Mouse (Mus musculus) liver, embryonic 11.5 days (tissue): ENCODE results near the gene Mmachc. TPM values are rescaled to one million over a fixed set of nuclear protein-coding genes. Genes with fewer than 3 reads are reported as not detected.
A peak's percentile ranks its signal among the peaks of the same experiment; 100 is the strongest.
"Not testable (repeated sequence)": the region's sequence is repeated elsewhere in the genome, so short reads cannot be mapped to it uniquely, and the experiment has no call there.

Source experiments
- ATAC-seq: fragments of 200-750 bp; cut with Nextera tagmentation; replicated peaks from 2 replicates; pipeline ENCODE4 v1.8.0; 2017; ENCODE audit warnings: moderate number of reproducible peaks, mild to moderate bottlenecking, moderate TSS enrichment, moderate library complexity; ENCODE audit not compliant: low FRiP score
- DNase-seq: peaks from one replicate; pipeline ENCODE4 v3.0.0-alpha.2; 2017; ENCODE audit warnings: low spot score
- H3K27ac ChIP-seq: fragments of 300-500 bp; sonication (generic); 2 replicates; pipeline ENCODE4 v1.5.1; 2014; ENCODE audit warnings: mild to moderate bottlenecking, low read depth, low read length, control low read depth
- H3K27me3 ChIP-seq: fragments of 300-500 bp; sonication (generic); replicated peaks from 2 replicates; pipeline ENCODE4 v1.6.1; 2014; ENCODE audit warnings: low read length, mixed read lengths; ENCODE audit not compliant: control insufficient read depth, insufficient read depth
- H3K36me3 ChIP-seq: fragments of 300-500 bp; sonication (generic); 2 replicates; pipeline ENCODE4 v1.6.1; 2014; ENCODE audit warnings: mild to moderate bottlenecking, low read length, moderate library complexity, mixed read lengths; ENCODE audit not compliant: control insufficient read depth, insufficient read depth
- H3K4me1 ChIP-seq: fragments of 300-500 bp; sonication (generic); replicated peaks from 2 replicates; pipeline ENCODE4 v1.6.1; 2014; ENCODE audit warnings: low read length, mixed read lengths; ENCODE audit not compliant: control insufficient read depth, insufficient read depth
- H3K4me2 ChIP-seq: fragments of 300-500 bp; sonication (generic); 2 replicates; pipeline ENCODE4 v1.6.1; 2014; ENCODE audit warnings: mild to moderate bottlenecking, control low read depth, moderate library complexity
- H3K4me3 ChIP-seq: fragments of 300-500 bp; sonication (generic); 2 replicates; pipeline ENCODE4 v1.5.1; 2014; ENCODE audit warnings: low read depth, low read length, control low read depth
- H3K9ac ChIP-seq: fragments of 300-500 bp; sonication (generic); 2 replicates; pipeline ENCODE4 v1.6.1; 2014; ENCODE audit warnings: low read depth, low read length, control low read depth
- H3K9me3 ChIP-seq: fragments of 300-500 bp; sonication (generic); 2 replicates; pipeline ENCODE4 v1.6.1; 2016; ENCODE audit warnings: low read length, inconsistent platforms, mixed read lengths; ENCODE audit not compliant: control insufficient read depth
- WGBS: fragments of 180-500 bp; shearing (Covaris S2); extraction: QIAGEN DNeasy Blood & Tissue Kit; methylation state at CpG from one replicate; pipeline ENCODE4 v1.1.7; 2014; 5-methylcytosine and 5-hydroxymethylcytosine counted together
- polyA plus RNA-seq: library from polyadenylated mRNA; unstranded; fragments of >200 nt; fragmentation: Nextera tagmentation; extraction: Ambion mirVana; gene quantifications from 2 replicates; pipeline ENCODE4 v1.2.1, GENCODE M21; 2014

The Mmachc gene
- polyA plus RNA-seq, 1 experiment from 2014 or later, result 27.4 TPM

DNA sequence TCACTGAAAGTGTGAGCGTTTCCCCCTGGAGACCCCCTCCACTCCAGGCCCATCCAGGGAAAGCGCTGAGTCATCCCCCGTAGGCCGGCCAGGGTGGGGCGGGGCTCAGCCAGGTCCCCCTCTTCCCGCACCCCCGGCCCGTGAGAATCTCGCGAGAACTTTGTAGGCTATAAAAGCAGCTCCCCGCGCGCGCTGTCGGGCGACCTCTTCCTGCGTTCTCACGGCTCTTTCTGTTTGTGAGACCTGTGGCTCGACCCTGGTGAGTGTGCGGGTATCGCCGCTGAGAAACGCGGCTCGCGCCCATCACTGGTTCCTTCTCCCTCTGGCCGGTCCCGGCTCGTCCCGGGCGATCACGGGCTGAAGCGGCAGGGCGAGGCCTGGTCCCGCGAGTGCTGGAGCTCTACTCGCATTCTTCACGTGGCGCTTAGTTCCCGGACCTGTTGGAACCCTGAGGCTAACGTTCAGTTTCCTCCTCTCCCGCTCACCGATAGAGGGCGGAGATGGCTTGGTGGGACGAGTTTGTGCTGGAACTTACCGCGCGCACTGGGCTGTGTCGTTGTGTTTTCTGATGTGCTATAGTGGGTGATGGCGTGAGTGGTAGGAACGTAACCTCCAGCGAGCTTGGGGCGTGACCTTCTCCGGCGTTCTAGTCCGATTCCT, 22.7 kb downstream of the Mmachc start, which contains the start of gene Prdx1:
Gene Prdx1 (plus strand): TSS at position 143 of the 660 bp plus-strand sequence.
- peak within 1 kb of the TSS; percentile 89 for H3K27ac ChIP-seq
- ATAC-seq (peak; percentile 86), DNase-seq (peak; percentile 98)
- H3K9ac ChIP-seq, result peak within 1 kb of the TSS; percentile 78
- WGBS, result under 1% methylated on average over 56 of the region's 56 CpGs
- H3K36me3 ChIP-seq, result peaks cover 14% of the 10 kb centered on the region; the same call in 1 of the 2 replicates
- peak within 1 kb of the TSS; percentile 87 for H3K4me2 ChIP-seq
- H3K9me3 ChIP-seq, result no peaks in the 10 kb centered on the region
- no peaks in the 10 kb centered on the region for H3K27me3 ChIP-seq
- peaks cover 30% of the 10 kb centered on the region for H3K4me1 ChIP-seq
- H3K4me3 ChIP-seq, result peak within 1 kb of the TSS; percentile 72

- DNase-seq (no peak), ATAC-seq (no peak)
- Histone ChIP-seq H3K4me3 (peak overlapping the region; percentile 72), H3K4me2 (peak overlapping the region; percentile 87), H3K9me3 (no peaks in the 10 kb centered on the region), H3K36me3 (peaks cover 9% of the 10 kb centered on the region; the same call in 1 of the 2 replicates), H3K27me3 (no peaks in the 10 kb centered on the region), H3K27ac (peak overlapping the region; percentile 89), H3K4me1 (peaks cover 30% of the 10 kb centered on the region), H3K9ac (peak overlapping the region; percentile 78)
- WGBS, result 64% methylated on average over 2 of the region's 2 CpGs
Measured at GRCm38 (mm10) chr4:116684665-116685064, 23.5 kb downstream of the Mmachc start.

- Histone ChIP-seq H3K4me3 (0 out of 2 replicates have a peak overlapping the region, but pooled peaks have one; percentile 5), H3K4me2 (peak overlapping the region; percentile 44), H3K27ac (no peak overlapping the region), H3K36me3 (peaks cover 4% of the 10 kb centered on the region; the same call in 1 of the 2 replicates), H3K4me1 (peaks cover 30% of the 10 kb centered on the region), H3K9ac (no peak overlapping the region), H3K9me3 (no peaks in the 10 kb centered on the region), H3K27me3 (no peaks in the 10 kb centered on the region)
- peak; percentile 16; the same call in 1 of the 2 replicates for ATAC-seq
- WGBS, result 37% methylated on average over 4 of the region's 4 CpGs
- DNase-seq, result no peak
Measured at GRCm38 (mm10) chr4:116683957-116684356, 24.2 kb downstream of the Mmachc start.

DNA sequence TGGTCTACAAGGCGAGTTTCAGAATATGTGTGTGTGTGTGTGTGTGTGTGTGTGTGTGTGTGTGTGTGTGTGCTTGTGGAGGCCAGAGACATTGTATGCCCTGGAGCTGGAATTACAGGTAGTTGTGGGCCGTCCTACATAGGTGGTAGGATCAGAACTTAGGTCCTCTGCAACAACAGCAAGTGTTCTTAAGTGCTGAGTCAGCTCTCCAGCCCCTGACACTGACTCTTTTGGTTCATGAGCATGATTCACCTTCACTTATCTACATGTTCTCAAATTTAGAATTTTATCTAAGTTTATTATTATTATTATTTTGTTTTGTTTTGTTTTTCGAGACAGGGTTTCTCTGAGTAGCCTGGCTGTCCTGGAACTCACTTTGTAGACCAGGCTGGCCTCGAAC, 27.7 kb downstream of the Mmachc start:
- H3K36me3 ChIP-seq, H3K4me3 ChIP-seq, H3K4me2 ChIP-seq, H3K27ac ChIP-seq, H3K9me3 ChIP-seq, H3K9ac ChIP-seq, ATAC-seq, H3K27me3 ChIP-seq, DNase-seq: not testable (repeated sequence)
- 85% methylated on average over 4 of the region's 4 CpGs for WGBS
- peaks cover 20% of the 10 kb centered on the region for H3K4me1 ChIP-seq

GRCm38 (mm10) chr4:116679141-116679540, 29.1 kb downstream of the Mmachc start:
- H3K36me3 ChIP-seq, result no peaks in the 10 kb centered on the region
- H3K9ac ChIP-seq, result no peak overlapping the region
- DNase-seq (no peak), ATAC-seq (no peak)
- H3K27ac ChIP-seq, result no peak overlapping the region
- H3K4me1 ChIP-seq, result peaks cover 9% of the 10 kb centered on the region
- H3K4me3 ChIP-seq, result no peak overlapping the region
- H3K27me3 ChIP-seq, result no peaks in the 10 kb centered on the region
- no peak overlapping the region for H3K4me2 ChIP-seq
- no peaks in the 10 kb centered on the region for H3K9me3 ChIP-seq
- 76% methylated on average over 5 of the region's 5 CpGs for WGBS

- Histone ChIP-seq H3K27me3 (no peaks in the 10 kb centered on the region), H3K27ac (no peak overlapping the region), H3K4me3 (no peak overlapping the region), H3K9me3 (no peaks in the 10 kb centered on the region), H3K36me3 (no peaks in the 10 kb centered on the region), H3K9ac (no peak overlapping the region), H3K4me1 (peaks cover 9% of the 10 kb centered on the region), H3K4me2 (no peak overlapping the region)
- DNase-seq, result no peak
- 53% methylated on average over 1 of the region's 1 CpGs for WGBS
- no peak for ATAC-seq
Measured at GRCm38 (mm10) chr4:116677808-116678207, 30.4 kb downstream of the Mmachc start.

GRCm38 (mm10) chr4:116676027-116676426, 32.2 kb downstream of the Mmachc start:
- Histone ChIP-seq H3K9ac (no peak overlapping the region), H3K9me3 (no peaks in the 10 kb centered on the region), H3K4me1 (peaks cover 11% of the 10 kb centered on the region), H3K27me3 (no peaks in the 10 kb centered on the region), H3K4me2 (no peak overlapping the region), H3K4me3 (no peak overlapping the region), H3K27ac (no peak overlapping the region), H3K36me3 (no peaks in the 10 kb centered on the region)
- 74% methylated on average over 3 of the region's 3 CpGs for WGBS
- DNase-seq, result no peak
- ATAC-seq, result no peak

DNA sequence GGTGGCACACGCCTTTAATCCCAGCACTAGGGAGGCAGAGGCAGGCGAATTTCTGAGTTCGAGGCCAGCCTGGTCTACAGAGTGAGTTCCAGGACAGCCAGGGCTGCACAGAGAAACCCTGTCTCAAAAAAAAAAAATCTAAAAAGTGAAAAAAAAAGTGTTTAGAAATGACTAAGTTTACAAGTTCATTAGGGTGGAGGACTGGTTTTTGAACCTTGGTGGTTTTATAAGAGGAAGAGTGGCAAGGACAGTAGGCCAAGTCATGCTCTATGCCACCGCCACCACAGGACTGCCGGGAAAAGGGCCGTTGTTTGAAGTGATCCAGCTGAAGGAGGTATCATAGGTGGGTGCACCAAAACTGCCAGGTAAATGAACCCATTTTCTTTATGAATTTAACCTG, 33.4 kb downstream of the Mmachc start:
- not testable (repeated sequence) for H3K36me3 ChIP-seq, H3K4me2 ChIP-seq, H3K9me3 ChIP-seq, H3K4me3 ChIP-seq, ATAC-seq, H3K27ac ChIP-seq, H3K9ac ChIP-seq, H3K27me3 ChIP-seq, DNase-seq
- WGBS, result 82% methylated on average over 6 of the region's 6 CpGs
- H3K4me1 ChIP-seq, result peaks cover 11% of the 10 kb centered on the region

DNA sequence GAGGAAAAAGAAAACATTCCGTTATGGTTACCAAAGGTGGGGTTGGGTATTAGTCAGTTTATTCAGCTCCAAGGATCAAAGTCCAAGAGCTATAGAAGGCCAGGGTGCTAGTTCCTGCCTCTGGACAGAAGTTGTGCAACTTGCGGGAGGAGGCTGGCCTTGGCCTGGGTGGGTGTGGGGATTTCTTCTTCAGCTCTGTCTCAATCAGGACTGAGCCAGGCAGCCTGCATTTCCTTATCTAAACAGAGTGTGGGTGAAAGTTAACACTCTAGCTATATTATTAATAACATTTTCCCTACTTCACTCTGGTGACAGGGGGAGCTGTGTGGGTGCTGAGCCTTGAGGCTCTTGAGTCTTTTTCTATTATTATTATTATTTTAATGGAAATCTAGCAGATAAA, 35.4 kb downstream of the Mmachc start:
- Histone ChIP-seq H3K27me3 (no peaks in the 10 kb centered on the region), H3K9ac (no peak overlapping the region), H3K9me3 (no peaks in the 10 kb centered on the region), H3K36me3 (no peaks in the 10 kb centered on the region), H3K4me1 (peaks cover 11% of the 10 kb centered on the region), H3K4me3 (no peak overlapping the region), H3K4me2 (peak overlapping the region; percentile 35), H3K27ac (no peak overlapping the region; the same call in 1 of the 2 replicates)
- DNase-seq (no peak), ATAC-seq (peak; percentile 90)
- WGBS, result 24% methylated on average over 2 of the region's 2 CpGs
